Mouse (Mus musculus) bone marrow macrophage, adult 2 months (primary cell): ENCODE measurements around the gene Trp53bp1.

Experiments
- CTCF ChIP-seq: IDR thresholded peaks from 2 replicates; pipeline ENCODE4 v1.5.1; 2012; ENCODE audit warnings: low read depth, mild to moderate bottlenecking, low read length, moderate library complexity
- POLR2A ChIP-seq: IDR thresholded peaks from 2 replicates; pipeline ENCODE4 v1.6.1; 2012; ENCODE audit warnings: mild to moderate bottlenecking, low read depth, low read length, borderline replicate concordance

- TF ChIP-seq POLR2A (no peak), CTCF (no peak)
These were observed 24.7 kb upstream of the Trp53bp1 start for GRCm38 (mm10) chr2:121295608-121296571.
